Comparison of ENCODE assay signal across 9 mouse cellular contexts in the genomic region with DNA sequence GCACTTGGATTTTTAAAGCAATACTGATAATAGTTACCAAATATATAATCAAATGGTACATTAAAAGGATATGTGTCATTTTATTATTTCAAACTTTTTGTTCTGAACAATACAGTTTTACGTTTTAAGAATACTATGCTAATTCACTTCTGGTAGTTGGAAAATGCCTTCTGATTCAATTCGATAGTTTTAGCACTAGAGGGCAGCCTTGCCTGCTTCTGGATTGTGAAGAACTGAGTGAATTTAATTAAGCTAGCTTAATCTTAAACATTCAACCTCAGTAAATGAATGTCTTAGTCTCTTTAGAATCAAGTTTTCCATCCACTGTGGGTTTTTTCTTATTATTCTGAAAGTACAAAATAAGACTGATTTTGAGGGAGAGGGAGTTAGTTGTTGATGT. TPM values are rescaled to one million over a fixed set of nuclear protein-coding genes. Genes with fewer than 3 reads are reported as not detected.
DNase-seq lines count a peak whose midpoint lies in the region; ATAC-seq lines count a peak whose summit lies in the region.
"Had no signal": no experiment of that assay in that cellular context is flagged by ENCODE, and none has a peak within 500 bp of the region (broad histone marks: within the 10 kb centered on the region; RNA-seq: fewer than 3 reads in every experiment).

No protein-coding gene starts in this region.

- no peak for ATAC-seq in heart, embryonic 11.5 days (replicated peaks; ENCODE audit: insufficient number of reproducible peaks, low FRiP score, low TSS enrichment)
- ATAC-seq in neural tube, embryonic 15.5 days (ENCODE audit: low FRiP score) = no peak

- H3K9me3 ChIP-seq in heart, embryonic 11.5 days (replicated peaks; ENCODE audit: control insufficient read depth, low read length) = no peaks in the 10 kb centered on the region
- no peaks in the 10 kb centered on the region for H3K9me3 ChIP-seq in neural tube, embryonic 15.5 days (replicated peaks)
- H3K9me3 ChIP-seq: hindbrain, embryonic 15.5 days had no signal

- no peaks in the 10 kb centered on the region for H3K27me3 ChIP-seq in heart, embryonic 11.5 days (ENCODE audit: control insufficient read depth, insufficient read depth, low read length)
- no peaks in the 10 kb centered on the region for H3K27me3 ChIP-seq in neural tube, embryonic 15.5 days (replicated peaks)
- H3K27me3 ChIP-seq: hindbrain, embryonic 15.5 days had no signal

- no peaks in the 10 kb centered on the region for H3K4me1 ChIP-seq in heart, embryonic 11.5 days (ENCODE audit: control insufficient read depth, insufficient read depth, low read length)
- no peaks in the 10 kb centered on the region for H3K4me1 ChIP-seq in neural tube, embryonic 15.5 days
- H3K4me1 ChIP-seq: hindbrain, embryonic 15.5 days had no signal

- no peak overlapping the region for H3K27ac ChIP-seq in heart, embryonic 11.5 days (ENCODE audit: low read depth, low read length)
- no peak overlapping the region for H3K27ac ChIP-seq in neural tube, embryonic 15.5 days (replicated peaks)
- H3K27ac ChIP-seq: hindbrain, embryonic 15.5 days had no signal

- DNase-seq in heart, postnatal 10 days = peak; percentile 20 to 55
- DNase-seq in ovary, postnatal 14 days (ENCODE audit: low spot score) = peak; percentile 10
- no peak for DNase-seq in ovary, postnatal 10 days (ENCODE audit: low spot score)
- peak; percentile 3 for DNase-seq in embryo, embryonic 9.5 days (ENCODE audit: extremely low spot score)
- DNase-seq in thymus, postnatal 25 days = peak; percentile 18
- DNase-seq in yolk sac, embryonic 10.5 days (ENCODE audit: low spot score) = no peak

- H3K36me3 ChIP-seq in heart, embryonic 11.5 days (ENCODE audit: control insufficient read depth, insufficient read depth, low read length) = peaks cover 4% of the 10 kb centered on the region; the same call in 1 of the 2 replicates
- peaks cover 21% of the 10 kb centered on the region for H3K36me3 ChIP-seq in neural tube, embryonic 15.5 days

- 34% methylated on average over 2 of the region's 2 CpGs for WGBS in heart, embryonic 11.5 days (ENCODE audit: insufficient replicate concordance)
- 49% methylated on average over 2 of the region's 2 CpGs for WGBS in neural tube, embryonic 15.5 days

- no peak overlapping the region for H3K4me3 ChIP-seq in heart, embryonic 11.5 days (ENCODE audit: low read depth, low read length)
- no peak overlapping the region for H3K4me3 ChIP-seq in neural tube, embryonic 15.5 days (replicated peaks)
- H3K4me3 ChIP-seq: hindbrain, embryonic 15.5 days had no signal

- H3K9ac ChIP-seq in heart, embryonic 11.5 days (ENCODE audit: low read depth, low read length) = no peak overlapping the region
- no peak overlapping the region for H3K9ac ChIP-seq in neural tube, embryonic 15.5 days (replicated peaks)
- H3K9ac ChIP-seq: hindbrain, embryonic 15.5 days had no signal

- intact Hi-C loops in heart, postnatal 10 days (cut with DNase I) = loop anchor here (1.0 kb wide), 1 partner anchor 379 kb away; no protein-coding TSS in a partner anchor

- H3K4me2 ChIP-seq in heart, embryonic 11.5 days = no peak overlapping the region
- H3K4me2 ChIP-seq in neural tube, embryonic 15.5 days = no peak overlapping the region
- H3K4me2 ChIP-seq: hindbrain, embryonic 15.5 days had no signal

RNA-seq across cellular contexts. Expression of a gene that starts 31.9 kb away (rescaled TPM):
- total RNA-seq in heart, postnatal 10 days (2021) = 10 to 100 TPM; 60.2 to 60.7 TPM
- polyA plus RNA-seq in heart, embryonic 11.5 days (2014; fragmentation: Nextera tagmentation; extraction: Ambion mirVana) = 94.1 and 97.6 TPM in 2 replicates
- 103 and 121 TPM in 2 replicates for polyA plus RNA-seq in neural tube, embryonic 15.5 days (2015; fragmentation: Nextera tagmentation; extraction: Ambion mirVana)

RNA-seq across cellular contexts. Expression of a gene that starts 32.0 kb away (rescaled TPM):
- 1 to 10 TPM; 4.2 to 4.4 TPM for total RNA-seq in heart, postnatal 10 days (2021)
- 7.1 and 7.5 TPM in 2 replicates for polyA plus RNA-seq in heart, embryonic 11.5 days (2014; fragmentation: Nextera tagmentation; extraction: Ambion mirVana)
- polyA plus RNA-seq in neural tube, embryonic 15.5 days (2015; fragmentation: Nextera tagmentation; extraction: Ambion mirVana) = 17.4 and 18.9 TPM in 2 replicates

RNA-seq across cellular contexts. Expression of a gene that starts 56.1 kb away (rescaled TPM):
- total RNA-seq in heart, postnatal 10 days (2021) = not detected
- polyA plus RNA-seq in heart, embryonic 11.5 days (2014; fragmentation: Nextera tagmentation; extraction: Ambion mirVana) = not detected in 2 replicates
- 0.23 and 1.8 TPM in 2 replicates for polyA plus RNA-seq in neural tube, embryonic 15.5 days (2015; fragmentation: Nextera tagmentation; extraction: Ambion mirVana)
- polyA plus RNA-seq: hindbrain, embryonic 15.5 days had no signal

Comparison
In these comparisons a context has a peak if more than half of its experiments do, and no peak if none do; other contexts are left out.
1. DNase-seq: peak in heart, postnatal 10 days (2 of 2), ovary, postnatal 14 days (single experiment), embryo, embryonic 9.5 days (single experiment) and thymus, postnatal 25 days (single experiment); none in ovary, postnatal 10 days (single experiment) and yolk sac, embryonic 10.5 days (single experiment).